Mouse (Mus musculus) brown adipose tissue, adult 24 weeks (tissue): ENCODE results near the gene Farsa. TPM values are rescaled to one million over a fixed set of nuclear protein-coding genes. Genes with fewer than 3 reads are reported as not detected.
A peak's percentile ranks its signal among the peaks of the same experiment; 100 is the strongest.
"Not testable (repeated sequence)": the region's sequence is repeated elsewhere in the genome, so short reads cannot be mapped to it uniquely, and the experiment has no call there.

Experiments used
- H3K27ac ChIP-seq: fragments of 200-500 bp; replicated peaks from 2 replicates; pipeline ENCODE4 v1.5.1; 2012; ENCODE audit warnings: low read depth, mild to moderate bottlenecking, low read length
- H3K4me1 ChIP-seq: fragments of 200-500 bp; 2 replicates; pipeline ENCODE4 v1.6.1; 2012; ENCODE audit warnings: low read length, mixed read lengths; ENCODE audit not compliant: control insufficient read depth, insufficient read depth, insufficient read length
- H3K4me3 ChIP-seq: fragments of 200-500 bp; 2 replicates; pipeline ENCODE4 v1.5.1; 2012; ENCODE audit warnings: low read depth, mild to moderate bottlenecking, low read length, moderate library complexity; ENCODE audit not compliant: insufficient read depth
- polyA plus RNA-seq: library from polyadenylated mRNA; stranded (reverse); fragments of >200 nt; gene quantifications from 2 replicates; pipeline ENCODE4 v1.2.4, GENCODE M21; 2012; ENCODE audit not compliant: missing spikeins, insufficient read depth, insufficient read length

Gene Farsa
- polyA plus RNA-seq, 1 experiment = 11.3 TPM

DNA sequence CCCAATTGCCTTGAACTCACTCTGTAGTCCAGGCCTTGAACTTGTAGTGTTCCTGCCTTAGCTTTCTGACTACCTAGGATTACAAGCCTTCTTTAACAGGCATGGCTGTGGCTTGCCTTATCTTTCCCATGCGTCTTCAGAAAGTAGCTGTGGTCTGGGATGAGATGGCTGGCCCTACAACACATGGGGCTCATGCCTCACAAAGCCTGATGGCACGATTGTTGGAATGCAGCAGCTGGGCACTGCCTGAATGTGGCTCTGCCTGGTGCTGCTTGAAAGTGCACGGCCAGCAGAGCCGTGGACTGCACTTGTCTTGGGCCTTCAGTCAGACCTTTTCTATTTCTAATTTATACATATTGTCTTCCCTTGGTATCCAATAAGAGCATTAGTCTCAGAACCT lies 27.9 kb downstream of the Farsa start:
- H3K4me1 ChIP-seq = no peaks in the 10 kb centered on the region
- no peak overlapping the region for H3K27ac ChIP-seq
- H3K4me3 ChIP-seq = no peak overlapping the region

- Histone ChIP-seq H3K4me3 (no peak overlapping the region), H3K4me1 (peaks cover 3% of the 10 kb centered on the region; the same call in 1 of the 2 replicates), H3K27ac (no peak overlapping the region)
These were observed 31.5 kb downstream of the Farsa start for GRCm38 (mm10) chr8:84888280-84888679.

DNA sequence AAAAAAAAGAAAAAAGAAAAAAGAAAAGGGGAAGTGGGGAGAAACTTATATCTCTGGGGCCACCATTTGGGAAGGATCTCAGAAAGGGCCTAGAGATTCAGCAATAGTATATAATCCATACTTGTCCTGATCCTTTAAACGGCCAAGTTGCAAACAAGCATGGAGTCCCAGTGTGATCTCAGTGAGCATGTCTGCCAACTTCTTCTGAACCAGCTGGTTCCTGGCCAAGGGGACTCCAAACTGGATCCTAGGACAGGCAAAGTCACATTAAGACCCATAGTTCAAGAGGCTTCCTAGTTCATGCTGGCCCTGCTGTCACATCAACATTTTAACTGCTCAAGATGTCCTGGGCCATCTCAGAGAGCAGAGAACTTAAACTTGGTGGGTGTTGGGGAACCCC lies 32.4 kb downstream of the Farsa start:
- Histone ChIP-seq H3K4me1 (peaks cover 3% of the 10 kb centered on the region; the same call in 1 of the 2 replicates), H3K27ac (no peak overlapping the region), H3K4me3 (no peak overlapping the region)

DNA sequence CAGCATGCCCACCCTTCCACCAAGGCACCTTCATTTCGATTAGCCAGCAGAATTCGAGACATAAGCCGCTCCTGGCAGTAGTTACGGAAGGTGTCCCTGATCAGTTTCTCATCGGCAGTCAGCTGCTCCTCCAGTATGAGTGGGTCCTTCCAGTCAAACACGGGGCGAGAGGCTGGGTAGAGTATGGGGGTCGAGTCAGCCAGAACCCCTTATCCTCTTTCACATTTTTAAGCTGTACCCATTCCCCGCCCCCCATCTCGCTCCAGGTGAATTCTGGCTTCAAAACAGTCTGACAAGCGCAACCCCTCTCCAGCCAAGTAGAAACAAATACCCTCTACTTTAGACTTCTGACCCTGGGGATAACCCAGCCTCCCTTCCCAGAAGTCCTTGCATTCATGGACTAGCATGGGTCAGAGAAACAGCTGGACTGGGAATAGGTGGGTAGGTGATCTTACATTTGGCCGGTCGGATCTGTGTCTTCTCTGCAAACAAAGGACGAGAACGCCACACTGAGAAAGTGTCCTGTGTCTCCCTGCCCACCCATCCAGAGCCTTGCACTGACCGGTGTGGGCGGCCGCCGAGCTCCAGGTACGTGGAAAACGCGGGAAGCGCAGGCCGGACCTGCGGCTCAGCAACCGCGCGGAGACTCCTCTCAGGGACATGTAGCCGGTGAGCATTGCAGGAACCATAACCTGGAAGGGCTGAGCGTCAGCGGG lies 36.4 kb downstream of the Farsa start:
- Histone ChIP-seq H3K27ac (no peak overlapping the region), H3K4me3 (peak overlapping the region; percentile 84), H3K4me1 (peaks cover 3% of the 10 kb centered on the region; the same call in 1 of the 2 replicates)

DNA sequence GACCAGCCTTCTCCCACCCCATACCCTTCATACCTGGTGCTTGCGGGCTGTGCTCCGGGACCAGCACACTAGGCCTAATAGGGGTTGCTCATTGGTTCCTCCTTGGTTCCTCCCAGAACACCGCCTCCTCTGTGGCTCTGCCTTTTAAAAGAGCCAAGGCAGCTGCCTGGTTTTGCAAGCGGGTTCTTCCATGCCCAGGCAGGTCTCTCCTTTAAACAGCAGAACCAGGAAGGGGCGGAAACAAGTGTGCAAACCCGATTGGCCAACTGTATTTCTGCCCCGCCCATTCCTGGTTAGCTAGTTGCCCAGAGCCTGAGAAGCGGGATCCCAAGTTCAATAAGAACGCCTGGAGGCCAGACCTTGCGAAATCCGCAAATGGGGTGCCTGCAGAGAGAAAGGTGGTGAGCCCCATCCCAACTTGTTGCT lies 36.9 kb downstream of the Farsa start, which contains the start of gene Gcdh:
Gene Gcdh (minus strand): TSS at position 213 of the 426 bp plus-strand sequence.
- no peak within 1 kb of the TSS for H3K27ac ChIP-seq
- peak within 1 kb of the TSS; percentile 84 for H3K4me3 ChIP-seq
- H3K4me1 ChIP-seq = peaks cover 3% of the 10 kb centered on the region; the same call in 1 of the 2 replicates

- H3K4me3 ChIP-seq = no peak overlapping the region
- H3K27ac ChIP-seq = no peak overlapping the region
- H3K4me1 ChIP-seq = peaks cover 3% of the 10 kb centered on the region; the same call in 1 of the 2 replicates
These were observed 39.2 kb downstream of the Farsa start for GRCm38 (mm10) chr8:84895963-84896362.

- Histone ChIP-seq H3K4me3 (no peak overlapping the region), H3K27ac (no peak overlapping the region), H3K4me1 (no peaks in the 10 kb centered on the region)
These were observed 44.3 kb downstream of the Farsa start for GRCm38 (mm10) chr8:84901071-84901470.

DNA sequence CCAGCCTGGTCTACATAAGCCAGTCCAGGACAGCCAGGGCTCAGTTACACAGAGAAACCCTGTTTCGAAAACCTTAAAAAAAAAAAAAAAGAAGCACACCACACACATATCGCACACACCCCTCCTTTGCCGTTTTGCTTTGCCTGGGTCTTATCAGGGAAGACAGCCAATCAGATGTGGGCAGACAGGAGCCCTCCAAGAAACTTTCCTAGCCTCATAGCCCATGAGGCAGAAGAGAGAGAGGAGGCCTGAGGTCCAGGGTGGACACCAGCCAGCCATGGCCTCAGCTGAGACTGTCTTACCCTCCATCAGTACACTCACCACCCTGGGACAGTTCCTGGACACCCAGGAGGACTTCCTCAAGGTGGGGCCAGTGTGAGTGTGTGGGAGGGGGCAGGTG lies 45.0 kb downstream of the Farsa start, which contains the start of gene Klf1:
Gene Klf1 (plus strand): TSS at position 177 of the 400 bp plus-strand sequence.
- Histone ChIP-seq H3K4me1 (no peaks in the 10 kb centered on the region), H3K4me3 (peak within 1 kb of the TSS; percentile 63), H3K27ac (no peak within 1 kb of the TSS)

DNA sequence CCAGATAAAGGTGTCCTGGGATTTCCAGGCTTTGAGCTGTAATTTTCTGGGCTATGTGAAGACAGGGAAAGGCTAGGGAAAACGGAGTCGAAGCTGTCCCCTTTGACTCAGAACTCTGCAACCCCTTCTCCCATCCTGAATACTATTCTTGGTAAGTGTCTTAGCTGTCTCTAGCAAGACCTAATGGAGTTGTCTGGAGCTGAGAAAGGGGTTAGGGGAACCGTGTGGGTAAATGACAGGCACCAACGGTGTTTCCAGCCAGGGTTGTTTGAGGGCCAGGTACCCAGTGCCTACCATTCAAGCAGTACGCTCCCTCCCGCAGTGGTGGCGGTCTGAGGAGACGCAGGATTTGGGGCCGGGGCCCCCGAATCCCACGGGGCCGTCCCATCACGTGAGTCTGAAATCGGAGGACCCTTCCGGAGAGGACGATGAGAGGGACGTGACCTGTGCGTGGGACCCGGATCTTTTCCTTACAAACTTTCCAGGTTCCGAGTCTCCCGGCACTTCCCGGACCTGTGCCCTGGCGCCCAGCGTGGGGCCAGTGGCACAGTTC lies 45.7 kb downstream of the Farsa start:
- no peak overlapping the region for H3K27ac ChIP-seq
- H3K4me3 ChIP-seq = peak overlapping the region; percentile 63
- no peaks in the 10 kb centered on the region for H3K4me1 ChIP-seq

GRCm38 (mm10) chr8:84902920-84903661 lies 46.3 kb downstream of the Farsa start:
- Histone ChIP-seq H3K27ac (no peak overlapping the region), H3K4me1 (no peaks in the 10 kb centered on the region), H3K4me3 (peak overlapping the region; percentile 63)

DNA sequence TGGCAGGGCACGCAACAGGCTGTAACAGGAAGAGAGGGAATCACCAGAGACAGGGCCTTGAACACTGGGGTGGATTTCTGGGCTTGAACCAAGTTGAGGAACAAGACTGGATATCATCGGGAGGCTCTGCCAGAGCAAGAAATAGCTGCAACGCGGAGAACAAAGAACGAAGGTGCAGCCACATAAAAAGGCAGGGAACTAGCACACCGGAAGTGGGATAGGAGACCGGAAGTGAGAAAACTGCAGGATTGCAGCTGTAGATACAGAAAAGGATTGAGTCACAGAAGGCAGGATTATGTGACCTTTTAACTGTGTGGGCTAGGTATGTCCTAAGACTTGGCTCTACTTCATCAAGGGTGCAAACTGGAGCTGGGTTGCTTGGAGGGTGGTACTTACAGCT lies 47.6 kb downstream of the Farsa start:
- no peak overlapping the region for H3K4me3 ChIP-seq
- peaks cover 4% of the 10 kb centered on the region for H3K4me1 ChIP-seq
- H3K27ac ChIP-seq = no peak overlapping the region

DNA sequence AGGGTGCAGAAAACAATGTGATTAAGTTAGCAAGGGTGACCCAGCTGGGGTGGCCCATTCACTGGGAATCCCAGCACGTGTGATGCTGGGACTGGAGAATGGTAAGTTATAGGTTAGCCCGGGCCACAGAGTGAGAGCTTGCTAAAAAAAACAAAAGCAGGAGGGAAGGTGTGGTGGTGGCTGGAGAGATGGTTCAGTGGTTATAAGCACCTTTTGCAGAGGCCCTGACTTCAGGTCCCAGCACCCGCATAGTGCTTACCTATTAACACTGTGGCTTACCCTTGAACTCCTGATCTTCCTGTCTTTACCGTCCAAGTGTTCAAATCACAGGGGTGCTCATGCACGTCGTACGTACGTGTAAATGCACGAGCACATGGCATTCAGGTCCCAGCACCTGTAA lies 50.2 kb downstream of the Farsa start:
- Histone ChIP-seq H3K27ac (no peak overlapping the region), H3K4me3 (no peak overlapping the region), H3K4me1 (peaks cover 5% of the 10 kb centered on the region)

- Histone ChIP-seq H3K4me1 (peaks cover 5% of the 10 kb centered on the region), H3K4me3 (no peak overlapping the region), H3K27ac (no peak overlapping the region)
These were observed 50.7 kb downstream of the Farsa start for GRCm38 (mm10) chr8:84907493-84907892.

DNA sequence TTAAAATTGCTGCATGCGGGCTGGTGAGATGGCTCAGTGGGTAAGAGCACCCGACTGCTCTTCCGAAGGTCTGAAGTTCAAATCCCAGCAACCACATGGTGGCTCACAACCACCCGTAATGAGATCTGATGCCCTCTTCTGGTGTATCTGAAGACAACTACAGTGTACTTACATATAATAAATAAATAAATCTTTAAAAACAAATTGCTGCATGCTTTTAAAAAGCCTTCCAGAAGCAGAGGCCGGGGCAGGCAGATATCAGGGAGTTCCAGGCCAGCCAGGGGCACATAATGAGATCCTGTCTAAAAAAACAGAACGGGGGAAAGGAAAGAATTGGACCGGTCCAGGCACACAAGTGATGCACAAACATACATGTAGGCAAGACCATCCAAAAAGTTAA lies 51.2 kb downstream of the Farsa start:
- not testable (repeated sequence) for H3K4me1 ChIP-seq, H3K27ac ChIP-seq
- H3K4me3 ChIP-seq = peak overlapping the region; percentile 50

DNA sequence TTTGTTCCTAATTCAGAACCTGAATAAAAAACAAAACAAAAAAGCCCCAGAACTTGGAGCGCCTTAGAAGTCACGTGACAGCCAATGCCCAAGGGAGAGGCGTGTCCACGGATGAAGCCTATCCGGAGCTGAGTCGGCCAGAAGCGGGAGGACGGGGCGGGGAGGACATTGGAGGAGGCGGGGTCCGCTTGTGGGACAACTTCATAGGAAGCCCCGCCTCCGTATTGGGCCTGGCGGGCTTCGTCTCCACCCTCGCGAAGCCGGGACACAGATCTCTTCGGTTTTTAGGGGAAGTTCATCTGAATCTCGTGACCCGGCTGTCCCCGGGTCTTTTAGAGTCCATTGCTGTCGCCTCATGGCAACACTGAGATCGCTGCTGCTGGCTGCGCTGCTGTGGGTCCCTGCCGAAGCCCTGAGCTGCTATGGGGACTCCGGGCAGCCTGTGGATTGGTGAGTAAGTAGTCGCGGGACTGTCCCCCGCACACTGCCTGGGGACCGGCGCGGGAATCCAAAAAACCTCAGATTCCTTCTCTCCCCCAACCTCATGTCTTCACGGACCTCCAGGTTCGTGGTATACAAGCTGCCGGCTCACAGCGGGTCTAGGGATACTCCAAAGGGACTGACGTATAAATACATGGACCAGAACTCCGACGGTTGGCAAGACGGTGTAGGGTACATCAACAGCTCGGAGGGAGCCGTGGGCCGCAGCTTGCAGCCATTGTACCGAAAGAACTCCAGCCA lies 51.8 kb downstream of the Farsa start, which contains the start of gene Dnase2a:
Gene Dnase2a (plus strand): TSS at position 140 of the 741 bp plus-strand sequence.
- peaks cover 9% of the 10 kb centered on the region for H3K4me1 ChIP-seq
- H3K4me3 ChIP-seq = peak within 1 kb of the TSS; percentile 85
- peak within 1 kb of the TSS; percentile 61 for H3K27ac ChIP-seq
